Mouse (Mus musculus) c-Kit-positive CD71-negative TER-119-negative erythroid progenitor cells, embryonic 14.5 days (primary cell): ENCODE results near the gene Atg7.
A peak's percentile ranks its signal among the peaks of the same experiment; 100 is the strongest.

ENCODE experiments used
- DNase-seq: peaks from one replicate; pipeline ENCODE4 v3.0.0-alpha.2; 2013; ENCODE audit warnings: low read depth

The Atg7 gene

DNA sequence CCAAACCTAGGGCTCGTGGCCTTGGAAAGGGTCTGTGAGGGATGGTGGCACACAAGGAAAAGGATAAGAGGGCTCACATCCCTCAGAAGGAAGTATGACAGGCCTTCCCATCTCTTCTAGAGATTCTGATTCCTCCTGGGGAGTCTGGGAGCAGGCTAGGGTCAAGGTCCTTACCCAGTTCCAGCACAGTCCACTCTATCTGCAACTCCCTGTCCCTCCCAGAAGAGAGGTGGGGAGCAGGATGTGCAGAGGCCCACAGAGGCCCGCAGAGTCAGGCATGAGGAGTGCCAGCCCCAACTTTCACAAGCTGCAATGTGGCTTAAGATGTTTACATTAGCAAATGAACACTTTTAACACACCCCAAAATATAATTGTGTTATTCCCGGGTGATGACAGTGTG, 212.7 kb downstream of the Atg7 start:
- no peak for DNase-seq

DNA sequence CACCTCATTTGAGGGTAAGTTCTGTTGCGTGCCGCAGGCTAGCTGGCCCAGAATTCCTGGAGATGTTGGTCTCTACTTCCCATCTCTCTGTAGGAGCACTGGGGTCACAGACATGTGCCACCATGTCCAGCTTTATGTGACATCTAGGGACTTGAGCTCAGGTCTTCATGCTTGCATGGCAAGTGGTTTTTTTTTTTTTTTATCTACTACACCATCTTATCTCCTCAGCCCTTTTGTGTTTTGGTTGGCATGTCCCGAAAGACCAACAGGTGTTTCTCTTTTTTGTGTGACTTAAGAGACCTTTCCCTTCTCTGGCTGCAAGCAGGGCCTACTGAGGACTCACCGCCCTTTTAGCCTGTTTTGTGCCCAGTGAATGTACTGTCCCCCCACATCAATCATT, 213.6 kb downstream of the Atg7 start:
- no peak for DNase-seq

DNA sequence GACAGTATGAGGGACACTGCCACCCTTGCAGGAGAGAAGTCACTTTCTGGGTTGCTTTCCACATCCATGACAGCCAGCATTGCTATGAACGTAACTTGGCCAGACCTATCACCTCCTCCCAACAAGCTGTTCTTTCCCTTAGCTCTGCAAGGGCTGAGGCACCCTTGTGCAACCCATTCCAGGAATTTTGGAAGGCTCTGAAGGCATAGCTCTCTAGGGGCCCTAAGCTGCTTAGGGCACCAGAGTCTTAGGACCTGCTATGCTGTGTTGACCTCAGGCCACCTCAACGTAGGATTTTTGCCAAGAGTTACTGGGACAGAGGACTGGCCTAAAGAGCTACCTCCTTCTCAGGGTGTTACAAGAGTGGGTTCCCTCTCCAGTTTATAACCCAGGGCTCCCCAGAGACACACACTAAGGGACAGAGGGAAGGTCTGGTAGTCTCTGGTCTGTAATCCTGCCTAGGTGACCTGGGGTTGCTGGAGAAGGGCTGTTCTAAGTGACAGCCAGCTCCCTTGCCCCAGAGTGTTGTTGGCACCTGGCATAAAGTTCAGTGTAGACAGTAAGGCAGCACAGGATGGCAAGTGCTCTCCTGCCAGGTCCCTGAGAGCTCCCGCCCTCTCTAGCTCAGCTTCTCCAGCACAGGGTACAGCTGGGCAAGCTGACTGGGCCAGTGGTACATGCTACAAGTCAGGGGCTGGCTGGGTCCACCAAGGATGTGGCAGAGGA, 215.3 kb downstream of the Atg7 start:
- DNase-seq, result no peak

DNA sequence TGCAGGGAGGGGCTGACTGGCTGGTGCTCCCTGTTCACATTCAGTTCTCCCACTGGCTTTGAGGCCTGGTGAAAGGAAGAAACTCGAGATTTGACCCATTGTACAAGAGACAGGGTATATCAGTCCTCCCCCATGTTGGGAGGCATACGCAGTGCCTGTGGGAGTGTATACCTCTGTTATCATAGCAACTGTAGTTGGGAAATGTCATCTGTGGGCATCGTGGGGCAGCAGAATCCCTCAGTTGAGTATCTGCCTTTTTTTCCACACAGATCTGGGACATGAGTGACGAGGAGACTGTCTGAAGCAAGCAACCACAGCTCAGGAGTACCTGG, 215.8 kb downstream of the Atg7 start:
- DNase-seq, result no peak

DNA sequence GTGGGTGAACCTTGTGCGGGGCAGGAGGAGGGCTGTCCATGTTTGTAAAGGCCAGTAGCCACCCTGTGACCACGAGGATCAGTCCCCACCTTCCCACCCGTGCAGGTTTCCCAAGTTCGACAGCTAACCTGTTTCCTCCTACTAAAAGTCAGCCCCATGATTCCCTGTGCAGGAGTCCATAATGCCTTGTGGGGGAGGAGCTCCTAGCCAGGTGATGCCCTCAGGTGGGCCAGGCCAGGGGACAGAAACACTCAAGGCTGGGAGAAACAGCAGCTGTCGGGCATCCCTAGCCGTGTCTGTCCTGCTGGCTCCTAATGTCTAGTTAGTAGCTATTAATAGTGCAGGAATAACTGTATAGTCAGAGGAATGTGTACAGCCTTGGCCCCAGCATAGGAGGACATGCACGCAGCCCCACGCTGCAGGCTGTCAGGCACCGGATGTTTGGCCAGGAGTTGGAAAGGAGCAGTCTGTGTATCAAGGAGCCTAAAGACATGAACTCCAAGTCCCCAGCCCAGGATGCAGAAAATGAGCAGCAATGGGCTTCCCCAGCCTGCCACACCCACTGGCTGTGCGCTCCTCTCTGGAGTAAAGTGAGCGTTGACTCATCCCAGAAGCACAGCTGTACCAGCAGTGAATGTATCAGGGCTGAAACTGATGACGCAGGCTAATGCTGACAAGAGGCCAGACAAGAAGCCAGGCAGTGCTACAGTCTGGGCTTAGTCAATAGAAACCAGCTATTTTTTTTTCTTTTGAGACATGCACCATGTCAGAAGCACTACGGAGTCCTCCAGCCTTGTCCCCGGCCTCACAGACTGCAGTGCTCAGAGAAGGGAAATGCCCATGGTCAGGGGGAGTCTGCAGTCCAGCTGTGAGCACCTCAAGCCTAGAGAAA, 218.0 kb downstream of the Atg7 start:
- no peak for DNase-seq

DNA sequence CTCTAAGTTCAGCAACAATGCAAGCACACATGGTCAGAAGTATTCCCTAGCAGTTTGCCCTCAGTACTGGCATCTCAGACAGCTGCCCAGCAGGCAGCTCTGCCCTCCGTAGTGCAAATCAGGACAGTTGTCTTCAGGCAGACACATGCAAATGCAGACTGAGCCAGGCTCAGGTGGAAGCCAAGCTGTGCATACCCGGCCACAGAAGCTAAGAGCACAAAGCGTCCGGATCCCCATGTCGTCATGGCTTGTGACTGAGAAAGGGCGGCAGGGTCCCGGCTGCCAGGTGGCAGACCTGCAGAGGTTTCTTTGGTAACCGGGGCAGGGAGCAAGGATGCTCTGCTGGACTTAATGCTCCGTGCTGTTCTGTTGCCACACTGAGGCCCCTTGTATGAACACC, 218.7 kb downstream of the Atg7 start:
- no peak for DNase-seq

DNA sequence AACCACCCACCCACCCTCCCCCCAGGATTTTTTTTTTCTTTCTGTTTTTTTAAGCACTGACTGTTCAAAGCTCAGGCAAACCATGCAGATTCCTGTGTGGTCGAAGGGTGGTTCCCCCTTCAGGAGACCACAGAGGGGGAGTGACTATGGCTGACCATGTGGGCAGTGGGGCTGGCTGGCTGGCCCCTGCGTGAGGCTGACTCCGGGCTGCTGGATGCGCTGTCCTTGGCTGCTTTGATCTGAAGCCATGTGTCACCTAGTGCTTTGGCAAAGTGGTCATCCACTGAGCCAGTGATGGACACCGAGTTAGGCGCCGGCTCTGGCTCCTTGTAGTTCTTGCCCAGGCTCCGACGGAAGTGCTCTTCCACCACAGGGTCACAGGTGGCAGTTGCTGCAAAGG, 219.1 kb downstream of the Atg7 start:
- no peak for DNase-seq

DNA sequence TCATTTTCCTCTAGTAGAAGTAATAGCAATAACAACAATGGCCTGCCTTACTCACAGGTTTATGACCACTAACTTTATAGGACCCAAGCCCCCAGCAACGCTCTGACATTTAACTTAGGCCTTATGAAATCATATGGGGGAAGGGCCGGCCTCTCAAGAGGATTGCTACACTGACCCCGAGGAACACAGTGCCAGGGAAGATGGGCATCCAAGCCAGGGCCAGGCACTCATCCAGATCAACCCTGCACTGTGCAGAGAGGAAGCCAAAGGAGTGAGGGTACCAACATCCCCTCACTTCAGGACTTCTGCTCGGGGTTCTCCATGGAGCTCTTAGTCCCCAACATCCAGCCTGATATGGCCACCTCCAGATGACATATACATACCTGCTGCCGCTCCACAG, 220.6 kb downstream of the Atg7 start:
- DNase-seq, result no peak

DNA sequence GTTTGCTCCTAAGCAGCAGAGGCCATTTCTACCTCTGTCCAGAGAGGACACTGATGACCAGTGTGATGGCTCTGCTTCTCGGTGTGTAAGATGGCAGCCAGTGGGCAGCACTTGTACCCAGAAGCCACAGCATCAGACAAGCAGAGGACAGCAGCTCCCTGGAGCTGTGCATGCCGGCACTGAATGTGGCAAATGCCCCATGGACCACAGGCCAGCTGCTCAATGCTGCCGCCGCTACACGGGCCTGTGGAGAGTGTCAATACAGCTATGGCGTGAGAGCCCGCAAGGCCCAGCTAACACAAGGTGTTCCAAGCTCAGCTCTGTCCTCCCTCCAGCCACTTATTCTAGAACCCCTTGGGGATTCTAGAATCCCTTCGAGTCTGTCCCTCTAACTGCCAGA, 221.5 kb downstream of the Atg7 start:
- no peak for DNase-seq

DNA sequence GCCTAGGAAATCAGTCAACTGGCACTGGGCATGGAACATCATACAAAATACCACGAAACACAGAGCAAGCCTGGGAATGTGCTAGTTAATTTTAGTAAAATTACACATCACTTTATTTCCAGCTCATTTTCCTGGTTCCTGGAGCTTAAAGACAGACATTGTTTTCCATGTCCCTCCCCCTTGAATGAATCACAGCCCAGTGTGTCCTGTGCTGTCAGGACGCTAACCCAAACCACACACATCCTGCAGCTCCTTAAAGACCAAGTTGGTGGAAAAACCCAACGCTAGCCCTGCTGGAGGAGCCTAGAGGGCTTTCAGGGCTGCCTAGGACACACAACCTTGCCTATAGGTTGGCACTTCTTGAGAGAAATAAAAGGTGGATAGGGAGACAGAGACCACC, 223.2 kb downstream of the Atg7 start:
- no peak for DNase-seq

DNA sequence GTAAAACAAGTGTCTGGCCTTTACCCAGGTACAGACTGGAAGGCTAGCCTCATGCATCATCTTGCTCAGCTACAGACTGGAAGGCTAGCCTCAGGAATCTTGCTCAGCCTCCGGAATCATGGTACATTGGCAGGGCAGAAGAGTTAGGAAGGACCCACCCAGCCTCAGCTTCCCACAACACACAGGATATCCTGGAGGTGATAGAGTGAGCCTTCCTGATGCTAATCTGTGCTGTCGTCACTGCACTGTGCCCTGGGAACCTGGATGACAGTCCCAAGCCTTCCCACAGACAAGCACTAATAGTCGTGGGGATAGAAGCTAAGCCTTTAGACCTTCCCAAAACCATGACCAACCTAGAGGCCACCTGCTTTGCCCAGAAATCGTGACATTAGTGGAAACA, 223.7 kb downstream of the Atg7 start:
- no peak for DNase-seq

DNA sequence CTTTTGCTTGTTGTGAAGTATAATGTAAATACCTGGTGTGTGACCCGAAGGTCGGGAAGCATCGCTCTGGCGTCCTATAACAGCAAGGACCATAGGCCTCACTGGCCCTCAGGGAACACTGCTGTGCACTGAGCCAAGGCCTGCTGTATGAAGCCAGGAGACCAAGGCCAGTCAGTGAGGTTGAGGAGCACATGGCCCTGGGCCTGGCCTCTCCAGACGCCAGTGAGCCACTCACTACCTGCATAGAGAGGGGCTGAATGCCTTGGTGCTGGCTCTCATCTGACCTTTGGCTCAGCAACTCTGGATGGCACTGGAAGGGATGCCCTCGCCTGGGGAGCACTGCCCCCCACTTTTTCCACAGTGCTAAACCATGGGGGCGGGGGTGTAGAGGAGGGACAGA, 225.8 kb downstream of the Atg7 start:
- no peak for DNase-seq

DNA sequence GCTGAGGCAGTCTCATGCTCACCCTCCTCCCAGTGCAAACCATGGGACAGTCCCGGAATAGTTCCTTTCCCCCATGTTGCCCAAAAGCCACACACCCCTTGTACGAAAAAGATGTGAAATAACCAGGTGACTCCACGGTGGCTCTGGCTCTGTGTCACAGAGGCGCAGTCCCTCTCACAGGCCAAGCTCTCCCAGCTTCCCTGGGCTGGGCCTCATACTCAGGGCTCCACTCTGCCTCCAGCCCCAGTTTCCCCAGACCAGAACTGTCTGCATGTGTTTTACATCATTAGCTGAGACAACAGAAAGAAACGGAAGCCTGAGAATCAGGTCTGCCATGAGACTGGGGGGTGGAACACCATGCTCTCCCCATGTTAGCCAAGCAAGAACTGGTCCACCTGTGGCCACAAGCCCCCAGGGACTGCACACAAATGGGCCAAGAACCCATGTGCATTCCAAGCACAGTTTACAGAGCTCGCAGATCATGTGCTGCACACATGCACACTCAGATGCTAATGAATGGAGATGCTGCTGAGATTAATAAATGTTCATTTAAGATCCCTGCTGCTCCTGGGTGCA, 226.7 kb downstream of the Atg7 start:
- DNase-seq, result no peak

DNA sequence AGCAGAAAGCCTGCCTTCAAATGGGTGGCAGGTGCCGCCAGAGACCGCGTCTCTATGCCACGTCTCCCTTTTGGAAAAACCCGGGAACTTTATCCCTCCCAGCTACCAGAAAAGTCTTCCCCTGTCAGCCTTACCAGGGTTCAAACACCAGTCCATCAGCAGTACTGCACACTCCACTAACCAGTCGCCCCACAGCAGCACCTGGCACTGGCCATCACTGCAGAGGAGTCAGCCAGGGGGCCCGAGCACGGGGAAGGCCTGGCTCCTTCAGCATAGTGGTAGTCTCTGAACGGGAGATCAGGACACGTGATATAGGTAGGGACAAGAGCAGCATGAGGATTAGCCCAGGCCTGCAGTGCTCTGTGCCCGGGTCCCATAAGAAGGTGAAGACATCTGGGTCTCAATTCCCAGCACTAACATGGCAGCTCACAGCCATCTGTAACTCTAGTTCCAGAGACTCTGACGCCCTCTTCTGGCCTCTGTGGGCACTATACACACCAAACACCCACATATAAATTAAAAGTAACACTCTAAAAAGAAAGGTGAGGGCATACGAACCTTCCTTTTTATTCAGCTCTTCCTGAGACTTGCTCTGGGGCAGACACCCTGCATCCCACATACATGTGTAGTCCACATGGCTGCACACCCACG, 228.2 kb downstream of the Atg7 start:
- DNase-seq, result no peak

DNA sequence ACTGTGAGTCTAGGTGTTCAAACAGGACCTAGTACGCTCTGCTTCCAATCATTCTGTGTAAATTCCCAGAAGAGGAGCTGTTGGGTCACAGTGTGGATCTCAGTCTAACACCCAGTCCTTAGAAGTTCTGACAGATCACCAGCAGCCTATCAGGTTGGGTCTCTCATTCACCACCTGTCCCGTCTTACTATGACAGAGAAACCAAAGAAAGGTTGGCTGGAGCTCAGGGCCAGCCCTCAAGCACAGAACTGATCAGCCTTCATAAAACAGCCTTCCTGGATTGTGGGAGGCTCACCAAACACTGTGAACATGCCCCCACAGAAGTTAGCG, 230.9 kb downstream of the Atg7 start:
- DNase-seq, result no peak

DNA sequence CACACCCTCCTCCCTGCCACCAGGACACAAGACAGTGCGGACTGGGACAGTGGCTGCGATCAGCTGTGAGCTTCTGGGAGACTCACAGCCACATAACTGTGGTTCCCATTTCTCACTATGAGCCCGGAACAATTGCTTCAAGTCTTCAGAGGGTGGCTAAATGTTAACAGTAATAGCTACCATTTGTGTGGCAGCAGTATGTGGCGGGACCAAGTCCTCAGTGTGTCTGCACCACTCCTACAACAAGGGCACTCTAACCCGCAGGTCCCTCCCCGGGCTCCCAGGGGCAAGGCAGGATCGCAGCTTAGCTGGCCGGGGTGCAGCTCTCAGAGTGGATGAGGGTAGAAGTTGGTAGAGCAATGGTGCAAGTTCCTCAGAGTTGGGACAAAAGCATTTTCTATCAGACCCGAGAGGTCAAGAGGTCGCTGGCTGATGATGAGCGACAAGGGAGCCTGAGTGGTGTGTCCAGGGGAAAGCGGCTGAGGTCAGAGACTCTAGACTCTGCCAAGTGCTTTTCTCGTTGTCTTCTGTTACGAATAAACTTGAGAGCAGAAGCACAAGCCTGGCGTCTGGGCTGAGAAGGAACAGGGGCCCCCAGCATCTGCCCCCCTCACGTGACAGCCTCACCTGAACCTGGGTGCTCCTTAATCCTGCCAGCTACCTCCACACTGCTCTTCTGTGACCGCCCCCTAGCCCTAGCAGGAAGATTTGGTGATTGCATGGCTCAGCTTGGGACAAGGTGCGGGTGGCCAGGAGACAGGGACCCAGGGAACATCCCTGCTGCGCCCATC, 231.4 kb downstream of the Atg7 start:
- no peak for DNase-seq

DNA sequence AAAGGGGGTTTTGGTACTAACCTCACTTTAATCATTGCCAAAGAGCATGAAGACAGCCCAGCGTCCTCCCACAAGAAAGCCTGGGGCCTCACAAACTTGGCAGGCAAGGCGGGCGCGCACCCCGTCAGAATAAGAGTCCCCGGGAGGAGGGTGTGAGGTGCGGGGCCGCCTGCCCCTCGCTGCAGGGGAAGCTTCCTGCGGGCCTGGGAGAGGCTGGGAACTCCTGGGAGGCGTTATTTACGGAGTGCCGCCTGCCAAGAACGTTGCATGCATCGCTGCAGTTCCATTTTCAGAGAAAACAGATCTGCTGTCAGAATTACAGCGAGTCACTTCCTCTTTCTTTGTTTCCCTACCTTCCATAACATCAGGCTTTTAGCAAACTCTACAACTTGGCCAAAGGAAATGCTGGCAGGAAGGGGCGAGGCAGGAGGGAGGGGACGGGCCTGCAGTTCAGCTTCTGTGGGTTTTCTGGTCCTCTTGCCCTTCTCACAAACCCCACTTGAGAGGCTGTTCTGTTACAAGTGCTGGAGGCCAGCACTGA, 232.2 kb downstream of the Atg7 start:
- peak; percentile 74 for DNase-seq

DNA sequence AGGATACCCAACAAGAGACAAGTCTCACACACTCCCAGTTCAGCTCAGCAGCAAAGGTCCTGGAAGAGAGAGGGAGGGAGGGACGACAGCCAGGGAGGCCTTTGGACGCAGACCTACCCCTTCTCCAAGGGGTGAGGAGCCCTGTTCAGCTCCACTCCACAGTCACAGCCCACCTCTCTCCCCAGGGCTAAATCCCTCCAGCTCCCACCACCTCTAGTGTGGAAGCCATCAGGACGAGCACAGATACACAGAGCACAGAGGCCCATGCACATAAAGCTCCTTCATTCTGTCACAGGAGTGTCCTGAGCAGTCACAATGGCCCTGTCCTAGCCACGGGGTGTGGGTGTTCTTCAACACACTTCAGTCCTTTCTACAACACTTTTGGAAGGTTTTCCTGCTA, 233.1 kb downstream of the Atg7 start:
- no peak for DNase-seq

DNA sequence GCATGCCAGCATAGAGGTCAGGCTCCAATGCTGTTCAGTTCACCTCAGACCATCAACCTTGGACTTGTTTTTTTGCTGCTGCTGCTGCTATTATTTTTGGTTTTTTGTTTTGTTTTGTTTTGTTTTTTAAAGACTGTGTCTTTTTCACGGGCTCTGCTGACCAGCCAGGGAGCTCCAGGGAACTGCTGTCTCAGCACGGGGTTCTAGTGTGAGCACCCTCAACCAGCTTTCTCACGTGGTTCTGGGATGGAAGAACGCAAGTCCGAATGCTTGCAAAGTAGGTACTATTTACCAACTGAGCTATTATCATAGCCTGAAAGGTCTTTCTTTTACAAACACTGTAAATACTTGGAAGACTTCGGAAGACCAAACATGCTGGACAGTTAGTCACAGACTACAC, 233.6 kb downstream of the Atg7 start:
- no peak for DNase-seq

DNA sequence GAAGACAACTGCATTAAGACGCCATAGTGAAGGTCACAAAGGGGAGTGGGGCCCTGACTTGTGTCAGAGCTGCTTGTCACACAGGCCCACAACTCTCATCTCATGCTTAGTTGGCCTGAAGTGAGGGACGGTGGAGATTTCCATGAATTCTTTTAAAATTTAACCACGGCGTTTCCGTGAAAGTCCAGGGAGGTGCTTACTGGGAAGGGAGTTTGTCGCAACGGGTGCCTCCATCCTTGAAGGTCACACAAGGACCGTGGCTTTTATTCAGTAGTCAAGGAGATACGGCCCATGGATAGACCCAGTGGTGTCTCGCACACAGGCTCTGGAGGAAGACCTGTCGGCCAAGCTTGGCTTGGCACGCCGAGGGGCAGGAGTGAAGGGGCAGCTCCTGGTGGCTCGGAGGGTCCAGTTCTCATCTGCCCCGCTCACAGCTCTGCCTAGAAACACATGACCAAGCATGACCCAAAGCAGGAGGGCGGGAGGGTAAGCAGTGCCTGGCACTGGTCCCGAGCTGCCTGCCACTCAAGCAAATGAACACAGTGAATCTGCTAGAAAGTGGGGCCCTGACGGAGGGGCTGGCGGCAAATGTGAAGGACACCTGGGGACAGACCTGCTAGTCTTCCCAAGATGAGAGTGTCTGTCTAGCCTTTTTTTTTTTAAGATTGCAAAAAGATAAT, 236.1 kb downstream of the Atg7 start:
- no peak for DNase-seq

DNA sequence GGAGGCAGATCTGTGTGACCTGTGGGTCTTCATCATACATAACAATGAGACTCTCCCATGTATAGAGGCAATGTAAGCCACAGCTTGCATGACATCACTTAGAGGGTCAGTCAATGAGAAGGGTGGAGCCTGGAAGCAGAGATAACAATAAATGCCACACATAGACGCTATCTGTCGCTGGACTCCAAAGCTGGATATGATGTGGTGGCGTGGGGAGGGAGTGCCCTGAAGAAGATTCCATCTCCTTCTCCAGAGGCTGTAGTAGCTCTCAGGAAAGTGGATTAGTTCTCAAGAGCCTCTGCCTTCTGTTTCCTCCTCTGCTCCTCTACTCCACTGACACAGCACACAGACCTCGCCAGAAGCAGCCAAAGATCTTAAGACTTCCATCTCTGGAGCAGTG, 237.9 kb downstream of the Atg7 start:
- no peak for DNase-seq
